In genomic region chr1:93679889-93680568, GRCm38 (mm10) we compare ENCODE assay signal across 8 mouse cellular contexts. TPM values are rescaled to one million over a fixed set of nuclear protein-coding genes. Genes with fewer than 3 reads are reported as not detected.
DNase-seq lines count a peak whose midpoint lies in the region; ATAC-seq and TF ChIP-seq lines count a peak whose summit lies in the region.

No protein-coding gene starts in this region.

- peak; percentile 80 for ATAC-seq in heart, embryonic 12.5 days (ENCODE audit: insufficient number of reproducible peaks, low FRiP score)
- ATAC-seq in limb, embryonic 14.5 days (ENCODE audit: low FRiP score, low read depth), result no peak
- ATAC-seq in forebrain, embryonic 14.5 days, result no peak

- H3K79me2 ChIP-seq in MEL (ENCODE audit: control insufficient read depth, insufficient read depth, low read length, poor library complexity), result no peaks in the 10 kb centered on the region

- H3K9me3 ChIP-seq in MEL (replicated peaks; ENCODE audit: insufficient read depth, low read length), result no peaks in the 10 kb centered on the region
- H3K9me3 ChIP-seq in heart, embryonic 12.5 days (replicated peaks), result no peaks in the 10 kb centered on the region
- no peaks in the 10 kb centered on the region for H3K9me3 ChIP-seq in limb, embryonic 14.5 days (ENCODE audit: control insufficient read depth, low read length)
- H3K9me3 ChIP-seq in forebrain, embryonic 14.5 days (replicated peaks; ENCODE audit: control insufficient read depth, low read length), result no peaks in the 10 kb centered on the region

- no peak for TF ChIP-seq POLR2A in MEL (IDR thresholded peaks at IDR 0.05; ENCODE audit: control insufficient read depth in 1 of 2, insufficient read depth in 1 of 2, low read depth in 1 of 2, low read length in 2 of 2, poor library complexity in 1 of 2)
- no peak for TF ChIP-seq POLR2A in limb, embryonic 14.5 days (IDR thresholded peaks at IDR 0.05; ENCODE audit: borderline replicate concordance, extremely low read depth, insufficient read depth, insufficient read length)

- TF ChIP-seq CTCF in MEL (IDR thresholded peaks at IDR 0.05 in 2 of 3, conservative IDR thresholded peaks at IDR 0.05 in 1 of 3; ENCODE audit: control insufficient read depth in 1 of 3, insufficient read depth in 1 of 3, low read depth in 2 of 3, low read length in 3 of 3, poor library complexity in 1 of 3, severe bottlenecking in 1 of 3), result no peak

- H3K4me3 ChIP-seq in MEL (ENCODE audit: control insufficient read depth in 1 of 2, insufficient read depth in 1 of 2, low read depth in 2 of 2, low read length in 2 of 2), result no peak overlapping the region
- H3K4me3 ChIP-seq in heart, embryonic 12.5 days, result no peak overlapping the region
- H3K4me3 ChIP-seq in limb, embryonic 14.5 days (replicated peaks; ENCODE audit: low read length), result no peak overlapping the region
- no peak overlapping the region for H3K4me3 ChIP-seq in forebrain, embryonic 14.5 days (ENCODE audit: low read depth, low read length)

- no peak overlapping the region for H3K4me2 ChIP-seq in heart, embryonic 12.5 days
- H3K4me2 ChIP-seq in limb, embryonic 14.5 days (replicated peaks; ENCODE audit: low read depth, low read length, severe bottlenecking), result no peak overlapping the region
- H3K4me2 ChIP-seq in forebrain, embryonic 14.5 days (ENCODE audit: low read length), result no peak overlapping the region

- 44% methylated on average over 7 of the region's 7 CpGs for WGBS in heart, embryonic 12.5 days
- WGBS in limb, embryonic 14.5 days, result 52% methylated on average over 7 of the region's 7 CpGs
- WGBS in forebrain, embryonic 14.5 days, result 78% methylated on average over 7 of the region's 7 CpGs

- no peak for TF ChIP-seq RAD21 in MEL (IDR thresholded peaks at IDR 0.05; ENCODE audit: low read depth, low read length)

- DNase-seq in adrenal gland, adult 2 months, result peak; percentile 54
- no peak for DNase-seq in adrenal gland, adult 8-10 months
- no peak for DNase-seq in MEL (ENCODE audit: low read depth, low spot score)
- peak; percentile 26 for DNase-seq in limb, embryonic 14.5 days (ENCODE audit: low spot score)
- no peak for DNase-seq in cerebellum, adult 8-10 months
- no peak for DNase-seq in forebrain, embryonic 14.5 days (ENCODE audit: low spot score)
- DNase-seq in cerebellum, adult 18-20 months, result no peak

- no peak overlapping the region for H3K27ac ChIP-seq in MEL (ENCODE audit: control insufficient read depth, low read depth, low read length)
- H3K27ac ChIP-seq in heart, embryonic 12.5 days (ENCODE audit: poor library complexity, severe bottlenecking), result no peak overlapping the region
- no peak overlapping the region for H3K27ac ChIP-seq in limb, embryonic 14.5 days (replicated peaks; ENCODE audit: low read depth, low read length)
- H3K27ac ChIP-seq in forebrain, embryonic 14.5 days (ENCODE audit: low read depth, low read length), result no peak overlapping the region

- H3K4me1 ChIP-seq in MEL (ENCODE audit: control insufficient read depth in 1 of 2, insufficient read depth in 2 of 2, low read length in 2 of 2), result peaks cover 6 to 12% of the 10 kb centered on the region in 2 experiments
- 0 out of 2 replicates have a peak, but pooled peaks cover 3% of the 10 kb centered on the region for H3K4me1 ChIP-seq in heart, embryonic 12.5 days (replicated peaks)
- H3K4me1 ChIP-seq in limb, embryonic 14.5 days (ENCODE audit: control insufficient read depth, insufficient read depth, low read length), result no peaks in the 10 kb centered on the region
- H3K4me1 ChIP-seq in forebrain, embryonic 14.5 days (ENCODE audit: control insufficient read depth, insufficient read depth, low read length), result no peaks in the 10 kb centered on the region

- no peak overlapping the region for H3K9ac ChIP-seq in MEL (ENCODE audit: control insufficient read depth, low read depth, low read length, poor library complexity, severe bottlenecking)
- H3K9ac ChIP-seq in heart, embryonic 12.5 days, result no peak overlapping the region
- H3K9ac ChIP-seq in limb, embryonic 14.5 days (ENCODE audit: low read depth, low read length, severe bottlenecking), result no peak overlapping the region
- H3K9ac ChIP-seq in forebrain, embryonic 14.5 days (ENCODE audit: low read length), result no peak overlapping the region

- H3K27me3 ChIP-seq in MEL (ENCODE audit: control insufficient read depth in 1 of 2, insufficient read depth in 2 of 2, low read length in 2 of 2), result no peaks in the 10 kb centered on the region
- H3K27me3 ChIP-seq in heart, embryonic 12.5 days (replicated peaks), result no peaks in the 10 kb centered on the region
- no peaks in the 10 kb centered on the region for H3K27me3 ChIP-seq in limb, embryonic 14.5 days (ENCODE audit: control insufficient read depth, insufficient read depth, low read length)
- H3K27me3 ChIP-seq in forebrain, embryonic 14.5 days (replicated peaks; ENCODE audit: control insufficient read depth, insufficient read depth, low read length), result no peaks in the 10 kb centered on the region; the same call in 1 of the 2 replicates

- TF ChIP-seq EP300 in MEL (IDR thresholded peaks at IDR 0.05; ENCODE audit: low read depth in 1 of 2, low read length in 2 of 2), result no peak

- H3K36me3 ChIP-seq in MEL (ENCODE audit: control insufficient read depth in 1 of 2, insufficient read depth in 2 of 2, low read length in 2 of 2), result no peaks in the 10 kb centered on the region
- no peaks in the 10 kb centered on the region for H3K36me3 ChIP-seq in heart, embryonic 12.5 days
- H3K36me3 ChIP-seq in limb, embryonic 14.5 days (ENCODE audit: control insufficient read depth, insufficient read depth, low read length), result no peaks in the 10 kb centered on the region
- H3K36me3 ChIP-seq in forebrain, embryonic 14.5 days (ENCODE audit: control insufficient read depth, insufficient read depth, low read length), result no peaks in the 10 kb centered on the region

TF ChIP-seq in MEL, 35 proteins besides CTCF, POLR2A, EP300 and RAD21:
- TF ChIP-seq ZNF384 (IDR thresholded peaks at IDR 0.05; ENCODE audit: low read depth, low read length), result peak; percentile 73
- no peak for TF ChIP-seq CHD2 (IDR thresholded peaks at IDR 0.05; ENCODE audit: low read length)

RNA-seq across cellular contexts. Expression of gene Bok, which starts 5.4 kb away (rescaled TPM):
- total RNA-seq in adrenal gland, adult 2 months (2021), result 10 to 100 TPM in 1 of 2 experiments, 1 to 10 TPM in 1; 8.9 to 16.4 TPM
- polyA plus RNA-seq in adrenal gland, adult 2 months (2012; rRNA removed), result 54.5 and 93.1 TPM in 2 replicates
- total RNA-seq in adrenal gland, adult 8-10 months (2022), result 10 to 100 TPM in 3 of 4 experiments, 1 to 10 TPM in 1; 9.1 to 13.5 (median 11.1) TPM
- not detected in 2 replicates for total RNA-seq in MEL (2012; rRNA removed)
- polyA plus RNA-seq in MEL (2012; ENCODE audit: insufficient read depth in 1 of 2, insufficient read length in 2 of 2, low read depth in 1 of 2, low replicate concordance in 2 of 2, missing spikeins in 1 of 2), result under 1 TPM in 1 of 2 experiments, not detected in 1; 0.17 TPM
- polyA plus RNA-seq in heart, embryonic 12.5 days (2016; fragmentation: Nextera tagmentation; extraction: Ambion mirVana), result 48.1 and 50.0 TPM in 2 replicates
- 19.2 and 24.6 TPM in 2 replicates for polyA plus RNA-seq in limb, embryonic 14.5 days (2012; rRNA removed)
- 31.6 and 34.9 TPM in 2 replicates for polyA plus RNA-seq in limb, embryonic 14.5 days (2014; fragmentation: Nextera tagmentation; extraction: Ambion mirVana)
- polyA plus RNA-seq in forebrain, embryonic 14.5 days (2014; fragmentation: Nextera tagmentation; extraction: Ambion mirVana), result 83.3 and 87.6 TPM in 2 replicates

RNA-seq across cellular contexts. Expression of gene Stk25, which starts 21.6 kb away (rescaled TPM):
- 100 to 1,000 TPM; 115 to 140 TPM for total RNA-seq in adrenal gland, adult 2 months (2021)
- 65.7 and 66.4 TPM in 2 replicates for polyA plus RNA-seq in adrenal gland, adult 2 months (2012; rRNA removed)
- total RNA-seq in adrenal gland, adult 8-10 months (2022), result 100 to 1,000 TPM; 135 to 201 (median 170) TPM
- 58.6 and 66.1 TPM in 2 replicates for total RNA-seq in MEL (2012; rRNA removed)
- polyA plus RNA-seq in MEL (2012; ENCODE audit: insufficient read depth in 1 of 2, insufficient read length in 2 of 2, low read depth in 1 of 2, low replicate concordance in 2 of 2, missing spikeins in 1 of 2), result 100 to 1,000 TPM in 1 of 2 experiments, not detected in 1; 128 TPM
- 133 and 143 TPM in 2 replicates for polyA plus RNA-seq in heart, embryonic 12.5 days (2016; fragmentation: Nextera tagmentation; extraction: Ambion mirVana)
- 248 and 275 TPM in 2 replicates for polyA plus RNA-seq in limb, embryonic 14.5 days (2012; rRNA removed)
- 204 and 217 TPM in 2 replicates for polyA plus RNA-seq in limb, embryonic 14.5 days (2014; fragmentation: Nextera tagmentation; extraction: Ambion mirVana)
- 354 and 364 TPM in 2 replicates for polyA plus RNA-seq in forebrain, embryonic 14.5 days (2014; fragmentation: Nextera tagmentation; extraction: Ambion mirVana)

Comparison
In these comparisons a context has a peak if more than half of its experiments do, and no peak if none do; other contexts are left out.
1. DNase-seq: peak in adrenal gland, adult 2 months (single experiment) and limb, embryonic 14.5 days (single experiment); none in adrenal gland, adult 8-10 months (single experiment), MEL (single experiment), cerebellum, adult 8-10 months (single experiment), forebrain, embryonic 14.5 days (single experiment) and cerebellum, adult 18-20 months (0 of 2).
2. RNA of gene Bok, which starts 5.4 kb away (polyA plus RNA-seq): 83.3 to 87.6 TPM in forebrain, embryonic 14.5 days, 54.5 to 93.1 TPM in adrenal gland, adult 2 months, 48.1 to 50.0 TPM in heart, embryonic 12.5 days and 19.2 to 34.9 TPM in limb, embryonic 14.5 days; 0.17 TPM in MEL; every median in the first group is over 10 times any median in the second.